ENCODE assay signal across 7 mouse cellular contexts in genomic region chr9:57552139-57552887, GRCm38 (mm10). TPM values are rescaled to one million over a fixed set of nuclear protein-coding genes. Genes with fewer than 3 reads are reported as not detected.
A peak's percentile ranks its signal among the peaks of the same experiment; 100 is the strongest.
DNase-seq lines count a peak whose midpoint lies in the region; TF ChIP-seq lines count a peak whose summit lies in the region.

Gene Mpi, minus strand, starts transcription at chr9:57552763.

- H3K27ac ChIP-seq in cortical plate, adult 2 months (ENCODE audit: insufficient read depth, low read length): peak within 1 kb of the TSS; percentile 34; the same call in 1 of the 2 replicates

- TF ChIP-seq CTCF in cortical plate, adult 2 months (IDR thresholded peaks at IDR 0.05; ENCODE audit: extremely low read depth, insufficient read depth, low read length): no peak

- intact Hi-C loops in left cerebral cortex, postnatal 25 days (cut with DNase I): no loop called here

- peak within 1 kb of the TSS; percentile 86 for H3K4me3 ChIP-seq in cortical plate, adult 2 months (ENCODE audit: insufficient read depth, low read length)

- DNase-seq in adrenal gland, adult (ENCODE audit: inconsistent age in 2 of 2, low spot score in 1 of 2): peak; percentile 72 to 89
- DNase-seq in gastrocnemius, postnatal 10 days: peak; percentile 65
- peak; percentile 62 for DNase-seq in induced T-regulatory cell, adult 2 months (ENCODE audit: low read depth)
- DNase-seq in left cerebral cortex, postnatal 25 days (ENCODE audit: low spot score in 2 of 2): peak; percentile 78 to 88
- peak; percentile 71 for DNase-seq in mesoderm, embryonic 11.5 days (ENCODE audit: low read depth, low spot score)
- DNase-seq in right cerebral cortex, postnatal 36 days (ENCODE audit: low spot score in 2 of 2): peak; percentile 69 to 74

- peaks cover 3% of the 10 kb centered on the region; the same call in 1 of the 2 replicates for H3K4me1 ChIP-seq in cortical plate, adult 2 months (ENCODE audit: control insufficient read depth, insufficient read depth, low read length)

- peak; percentile 88 for TF ChIP-seq POLR2A in cortical plate, adult 2 months (IDR thresholded peaks at IDR 0.05; ENCODE audit: extremely low read depth, insufficient read depth, low read length)

RNA-seq across cellular contexts. Expression of gene Mpi, which starts in this region (rescaled TPM):
- polyA plus RNA-seq in cortical plate, adult 2 months (2012; rRNA removed): 101 and 102 TPM in 2 replicates
- total RNA-seq in gastrocnemius, postnatal 10 days (2021): 10 to 100 TPM; 87.2 to 96.9 TPM
- 10 to 100 TPM; 68.9 to 74.9 TPM for total RNA-seq in left cerebral cortex, postnatal 25 days (2021)

Comparison
In these comparisons a context has a peak if more than half of its experiments do, and no peak if none do; other contexts are left out.
1. Peak in every context shown above with its lines: DNase-seq, H3K4me3 ChIP-seq and H3K27ac ChIP-seq.